Mouse (Mus musculus) adrenal gland, postnatal 25 days (tissue): ENCODE measurements around the gene Ap3b1. TPM values are rescaled to one million over a fixed set of nuclear protein-coding genes. Genes with fewer than 3 reads are reported as not detected.

Source experiments
- DNase-seq: peaks from one replicate; pipeline ENCODE4 v3.0.0; 2021; ENCODE audit warnings: mixed read lengths
- microRNA-seq, 2 experiments: library from miRNA; unstranded; fragments of <30 nt; microRNA quantifications; one replicate each; pipeline ENCODE4 v1.2.0; 2021
- total RNA-seq: library from RNA; stranded (reverse); gene quantifications from 2 replicates; pipeline ENCODE4 v1.2.3, GENCODE M21; 2021

Gene Ap3b1
- total RNA-seq, 1 experiment from 2014 or later = 45.0 TPM

DNA sequence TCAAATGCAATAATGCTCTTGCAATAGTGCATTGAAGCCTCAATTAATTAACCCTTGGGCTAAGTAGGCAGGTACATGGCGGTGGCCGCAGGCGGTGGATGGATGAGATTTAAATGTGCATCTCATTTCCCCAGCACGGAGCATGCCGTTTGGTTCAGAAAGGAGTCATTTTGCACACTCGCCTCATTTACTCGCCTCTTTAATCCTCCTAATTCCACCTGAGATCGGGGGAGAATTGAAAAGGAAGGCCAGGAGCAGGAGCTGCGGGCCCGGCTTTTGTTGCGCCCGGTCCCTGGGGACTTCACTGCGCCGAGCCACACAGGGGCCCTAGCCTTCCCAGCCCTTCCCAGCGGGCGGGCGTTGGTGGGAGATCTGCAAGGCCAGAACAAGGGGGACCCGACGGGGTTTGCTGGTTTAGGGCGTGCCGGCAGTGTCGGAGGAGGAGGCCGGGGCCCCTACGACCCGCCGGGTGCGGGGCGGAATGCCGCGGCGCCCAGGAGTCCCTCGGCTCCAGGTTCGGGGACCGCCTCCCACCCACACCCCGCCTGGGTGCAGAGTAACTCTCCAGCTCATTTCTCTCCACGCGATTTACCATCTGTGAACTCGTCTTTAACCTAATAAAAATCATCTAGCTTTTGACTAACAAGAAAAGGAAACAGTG lies 237.1 kb downstream of the Ap3b1 start:
- peak; percentile 7 for DNase-seq

DNA sequence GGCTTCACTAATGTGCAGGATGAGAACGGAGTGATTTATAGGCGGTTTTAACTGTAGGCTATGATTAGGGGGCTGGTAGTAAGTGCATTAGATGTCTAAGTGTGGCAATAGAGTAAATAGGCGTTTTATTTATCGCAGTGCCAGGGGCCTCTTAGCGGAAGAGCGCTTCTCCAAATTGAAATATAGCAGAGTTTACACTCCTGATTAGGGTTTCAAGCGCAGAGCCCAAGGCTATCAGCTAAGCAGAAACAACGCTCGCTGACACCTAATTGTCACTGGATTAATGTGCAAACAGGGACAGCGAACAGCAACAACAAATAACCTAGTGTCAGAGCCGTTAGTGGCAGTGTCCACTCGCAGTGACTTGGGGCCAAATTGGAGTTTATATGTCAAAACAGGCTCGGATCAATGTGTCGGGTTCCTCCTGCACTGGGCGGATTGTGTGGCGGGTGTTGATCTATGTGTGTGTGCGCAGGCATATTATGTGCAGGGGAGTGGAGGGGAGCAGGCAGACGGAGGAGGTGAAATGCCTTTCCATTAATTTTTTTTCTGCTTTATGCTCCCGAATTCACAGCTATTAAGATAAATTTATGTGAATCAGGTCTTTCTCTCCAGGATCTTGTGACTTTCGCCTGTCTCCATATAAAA lies 237.8 kb downstream of the Ap3b1 start:
- DNase-seq = no peak

DNA sequence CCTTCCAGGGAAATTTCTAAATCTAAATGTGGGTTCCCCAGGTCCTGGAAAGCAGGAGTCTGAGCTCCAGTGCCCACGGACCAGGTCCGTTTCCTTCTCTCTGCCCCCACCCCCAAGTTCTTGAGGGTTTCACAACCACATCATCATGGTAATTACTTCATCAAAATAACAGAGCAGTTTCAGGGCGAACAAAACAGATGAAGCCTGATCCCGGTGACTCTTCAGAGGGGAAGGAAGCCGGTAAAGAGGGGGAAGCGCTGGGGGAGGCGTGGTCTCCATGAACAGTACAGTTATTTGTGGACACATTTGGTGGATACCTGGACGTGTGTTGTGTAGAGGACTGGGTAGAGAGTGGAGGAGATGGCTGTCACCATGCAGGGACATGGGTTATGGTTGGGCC lies 241.0 kb downstream of the Ap3b1 start:
- DNase-seq = no peak

DNA sequence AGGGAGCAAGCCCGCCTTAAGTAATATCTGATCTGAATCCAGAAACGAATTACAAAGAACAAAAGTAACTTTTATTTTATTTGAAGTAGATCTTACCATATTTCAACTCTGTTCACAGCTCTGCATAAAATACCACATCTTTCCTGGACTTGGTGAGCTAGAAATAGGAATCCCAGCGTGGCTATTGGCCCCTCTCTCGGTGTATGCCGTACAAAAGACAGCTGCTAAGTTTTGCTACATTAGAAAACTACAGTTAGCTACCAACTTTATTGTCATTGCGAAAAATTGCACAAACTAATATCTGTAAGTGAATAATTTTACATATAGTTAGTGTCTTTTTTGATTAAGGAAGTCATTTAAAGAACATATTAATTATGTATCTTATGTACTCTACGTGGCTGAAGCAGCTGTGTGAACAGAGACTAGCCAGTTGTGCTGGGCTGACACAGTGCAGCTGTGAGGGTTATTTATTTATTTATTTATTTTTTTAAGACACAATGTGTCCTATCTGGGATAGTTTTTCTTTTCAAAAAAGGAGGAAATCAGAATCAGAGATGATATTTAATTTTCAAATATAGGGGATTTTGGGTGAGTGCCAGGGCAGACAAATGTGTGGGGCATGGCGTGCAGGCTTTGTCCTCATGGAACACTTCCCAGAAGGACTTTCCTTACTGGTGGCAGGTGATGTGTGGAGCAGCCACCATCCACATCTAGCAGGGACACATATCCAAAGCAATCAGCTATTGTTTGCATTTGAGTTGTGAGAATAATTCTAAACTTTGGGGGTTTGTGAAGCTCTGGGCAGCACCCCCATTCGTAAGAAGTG lies 248.5 kb downstream of the Ap3b1 start:
- DNase-seq = no peak

DNA sequence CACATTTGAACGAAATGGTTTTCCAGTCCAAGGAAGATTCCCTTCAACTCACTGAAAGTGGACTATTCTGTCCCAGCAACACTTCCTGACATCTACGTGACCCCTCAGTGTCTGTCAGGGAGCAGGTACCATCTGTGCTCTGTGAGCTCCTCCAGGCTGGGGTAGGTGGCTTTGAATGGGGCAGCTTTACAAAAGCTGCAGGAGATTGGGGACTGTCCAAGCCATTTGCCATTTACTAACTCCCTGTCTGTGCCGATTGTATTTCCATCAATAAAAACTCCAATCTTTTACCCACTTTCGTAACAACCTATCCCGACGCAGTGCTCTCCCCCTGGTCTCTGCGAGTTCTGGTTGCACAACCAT lies 249.1 kb downstream of the Ap3b1 start:
- no peak for DNase-seq

DNA sequence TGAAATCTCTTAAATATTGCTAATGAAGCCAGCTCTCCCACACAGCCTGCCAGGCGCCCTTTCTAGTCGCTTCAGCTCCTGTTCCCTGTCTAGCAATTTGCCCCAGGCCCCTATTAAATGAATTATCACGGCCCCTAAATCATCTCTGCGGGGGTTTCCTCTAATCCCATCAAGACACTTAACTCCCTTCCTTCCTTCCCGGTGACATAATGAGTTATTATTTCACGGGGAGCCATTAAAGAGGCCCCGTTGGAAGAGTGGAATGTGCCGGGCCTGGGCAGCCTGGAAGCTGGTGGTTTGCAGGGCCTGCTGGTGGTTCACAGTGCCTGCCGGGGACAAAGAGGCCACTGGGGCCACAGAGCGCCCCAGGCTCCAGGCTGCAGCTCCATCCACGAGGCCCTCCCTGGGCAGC lies 249.7 kb downstream of the Ap3b1 start:
- no peak for DNase-seq

DNA sequence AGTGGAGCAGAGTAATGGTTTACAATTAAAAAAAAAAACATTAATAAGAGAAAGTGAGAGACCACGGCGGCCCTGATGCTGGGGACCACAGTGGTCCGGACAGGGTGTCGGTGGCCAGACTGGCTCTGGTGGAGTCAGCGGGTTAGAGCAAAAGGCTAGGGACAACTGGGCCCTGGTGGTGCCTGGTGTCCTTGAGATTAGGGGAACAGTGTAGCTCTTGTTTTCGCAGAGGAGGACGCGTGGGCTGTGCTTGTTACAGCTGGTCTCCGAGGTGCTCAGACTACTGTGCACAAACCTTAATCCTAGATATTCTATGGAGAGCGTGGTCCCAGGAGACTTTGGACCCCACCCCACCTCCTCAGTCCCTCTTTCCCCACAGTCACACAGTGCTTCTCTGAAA lies 250.2 kb downstream of the Ap3b1 start:
- DNase-seq = no peak

Small RNAs within 50 kb of the gene (microRNA-seq; reads per million reads assigned to microRNA genes)
- 0 reads per million in 2 experiments for gene Gm25109

Other genes with a start within 250 kb of the Ap3b1 start
- 47.7 and 58.7 TPM in 2 replicates for gene Scamp1, start 73.1 kb upstream of the Ap3b1 start, total RNA-seq